Mouse (Mus musculus) stomach, embryonic 15.5 days (tissue): ENCODE measurements around the gene Tusc2. TPM values are rescaled to one million over a fixed set of nuclear protein-coding genes. Genes with fewer than 3 reads are reported as not detected.
"Not testable (repeated sequence)": the region's sequence is repeated elsewhere in the genome, so short reads cannot be mapped to it uniquely, and the experiment has no call there.

Experiments
- ATAC-seq: fragments of 200-750 bp; cut with Nextera tagmentation; 2 replicates; pipeline ENCODE4 v1.8.0; 2017; ENCODE audit warnings: low read depth, moderate number of reproducible peaks, moderate TSS enrichment; ENCODE audit not compliant: insufficient read depth, low FRiP score
- H3K27ac ChIP-seq: fragments of 300-500 bp; sonication (generic); 2 replicates; pipeline ENCODE4 v1.5.1; 2015; ENCODE audit warnings: mild to moderate bottlenecking, inconsistent platforms
- H3K27me3 ChIP-seq: fragments of 300-500 bp; sonication (generic); replicated peaks from 2 replicates; pipeline ENCODE4 v1.6.1; 2015; ENCODE audit warnings: inconsistent platforms
- H3K36me3 ChIP-seq: fragments of 300-500 bp; sonication (generic); 2 replicates; pipeline ENCODE4 v1.6.1; 2015; ENCODE audit warnings: inconsistent platforms
- H3K4me1 ChIP-seq: fragments of 300-500 bp; sonication (generic); 2 replicates; pipeline ENCODE4 v1.6.1; 2015; ENCODE audit warnings: inconsistent platforms
- H3K4me2 ChIP-seq: fragments of 300-500 bp; sonication (generic); 2 replicates; pipeline ENCODE4 v1.6.1; 2015; ENCODE audit warnings: mild to moderate bottlenecking, inconsistent platforms
- H3K4me3 ChIP-seq: fragments of 300-500 bp; sonication (generic); replicated peaks from 2 replicates; pipeline ENCODE4 v1.5.1; 2015; ENCODE audit warnings: inconsistent platforms
- H3K9ac ChIP-seq: fragments of 300-500 bp; sonication (generic); 2 replicates; pipeline ENCODE4 v1.6.1; 2015; ENCODE audit warnings: inconsistent platforms
- H3K9me3 ChIP-seq: fragments of 300-500 bp; sonication (generic); 2 replicates; pipeline ENCODE4 v1.6.1; 2016; ENCODE audit warnings: inconsistent platforms
- WGBS: fragments of 180-500 bp; shearing (Covaris S2); methylation state at CpG from one replicate; pipeline ENCODE4 v1.1.7; 2015; 5-methylcytosine and 5-hydroxymethylcytosine counted together
- polyA plus RNA-seq: library from polyadenylated mRNA; unstranded; fragments of >200 nt; fragmentation: Nextera tagmentation; extraction: Ambion mirVana; gene quantifications from 2 replicates; pipeline ENCODE4 v1.2.1, GENCODE M21; 2015

Tusc2 gene
- polyA plus RNA-seq, 1 experiment from 2014 or later = 42.6 TPM

DNA sequence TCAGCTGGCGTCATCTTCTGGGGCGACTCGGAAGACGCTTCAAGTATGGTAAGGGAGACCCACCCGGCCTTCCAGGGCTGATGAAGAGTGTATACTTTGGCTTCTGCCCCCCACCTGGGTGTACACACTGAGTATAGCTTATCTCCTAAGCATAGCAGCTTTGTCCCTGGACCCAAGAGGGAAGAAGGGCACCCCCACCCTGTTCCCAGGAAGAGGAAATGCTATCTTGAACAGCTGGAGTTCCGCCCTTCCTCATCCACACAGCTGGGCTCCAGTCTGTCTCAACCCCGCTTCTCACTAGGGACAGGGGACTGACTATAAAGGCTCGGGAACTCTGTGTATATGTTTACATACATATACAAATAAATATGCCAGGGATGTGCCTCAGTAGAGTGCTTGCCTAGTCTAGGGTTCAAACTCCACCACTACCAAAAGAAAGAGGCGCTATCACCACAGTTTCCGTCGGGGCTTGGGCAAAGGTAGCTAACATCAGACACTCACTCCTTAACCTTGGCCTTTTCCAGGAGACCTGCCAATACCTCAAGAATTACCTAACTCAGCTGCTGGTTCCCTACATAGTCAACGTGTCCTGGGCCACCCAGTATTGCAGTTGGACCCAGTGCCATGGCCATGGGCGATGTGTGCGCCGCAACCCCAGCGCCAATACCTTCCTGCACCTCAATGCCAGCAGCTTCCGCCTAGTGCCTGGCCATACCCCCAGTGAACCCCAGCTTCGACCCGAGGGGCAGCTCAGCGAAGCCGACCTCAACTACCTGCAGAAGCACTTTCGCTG lies 8.7 kb downstream of the Tusc2 start:
- WGBS = 85% methylated on average over 22 of the region's 22 CpGs
- H3K4me1 ChIP-seq = peaks cover 54% of the 10 kb centered on the region
- ATAC-seq = no peak

DNA sequence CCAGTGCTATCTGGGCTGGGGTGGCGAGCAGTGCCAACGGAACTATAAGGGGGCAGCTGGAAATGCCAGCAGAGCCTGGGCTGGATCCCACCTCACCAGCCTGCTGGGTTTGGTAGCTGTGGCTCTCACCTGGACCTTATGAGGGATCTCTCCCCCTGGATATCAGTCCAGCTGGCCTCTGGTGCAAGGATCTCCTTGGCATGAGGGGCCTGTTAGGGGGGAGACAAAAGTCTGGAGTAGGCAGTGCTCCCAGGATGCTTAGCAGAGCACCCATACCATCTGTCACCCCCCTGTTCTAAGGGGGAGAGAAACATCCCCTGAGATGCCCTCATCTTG lies 9.2 kb downstream of the Tusc2 start:
- Histone ChIP-seq H3K27me3 (no peaks in the 10 kb centered on the region), H3K9ac (no peak overlapping the region), H3K4me3 (no peak overlapping the region), H3K36me3 (peaks cover 22% of the 10 kb centered on the region), H3K4me1 (peaks cover 54% of the 10 kb centered on the region), H3K9me3 (no peaks in the 10 kb centered on the region), H3K27ac (no peak overlapping the region), H3K4me2 (no peak overlapping the region)
- no peak for ATAC-seq
- WGBS = 92% methylated on average over 2 of the region's 2 CpGs

More for the DNA sequence above, 8.7 kb downstream of the Tusc2 start:
- peak overlapping the region; percentile 74 for H3K4me2 ChIP-seq
- H3K36me3 ChIP-seq = peaks cover 22% of the 10 kb centered on the region
- H3K27ac ChIP-seq = peak overlapping the region; percentile 33
- no peak overlapping the region for H3K9ac ChIP-seq
- no peaks in the 10 kb centered on the region for H3K9me3 ChIP-seq
- no peaks in the 10 kb centered on the region for H3K27me3 ChIP-seq
- H3K4me3 ChIP-seq = peak overlapping the region; percentile 85; the same call in 1 of the 2 replicates

DNA sequence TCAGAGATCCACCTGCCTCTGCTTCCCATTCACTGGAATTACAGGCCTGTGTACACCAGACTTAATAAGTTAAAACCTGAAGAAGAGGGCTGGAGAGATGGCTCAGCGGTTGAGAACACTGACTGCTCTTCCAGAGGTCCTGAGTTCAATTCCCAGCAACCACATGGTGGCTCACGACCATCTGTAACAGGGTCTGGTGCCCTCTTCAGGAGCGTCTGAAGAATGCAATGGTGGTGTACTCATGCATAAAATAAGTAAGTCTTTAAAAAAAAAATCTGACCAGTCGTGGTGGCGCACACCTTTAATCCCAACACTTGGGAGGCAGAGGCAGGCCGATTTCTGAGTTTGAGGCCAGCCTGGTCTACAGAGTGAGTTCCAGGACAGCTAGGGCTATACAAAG lies 10.7 kb downstream of the Tusc2 start:
- 81% methylated on average over 6 of the region's 6 CpGs for WGBS
- H3K27ac ChIP-seq, H3K9me3 ChIP-seq, H3K4me3 ChIP-seq, H3K9ac ChIP-seq, H3K4me2 ChIP-seq, ATAC-seq, H3K27me3 ChIP-seq: not testable (repeated sequence)
- Histone ChIP-seq H3K4me1 (peaks cover 47% of the 10 kb centered on the region), H3K36me3 (peaks cover 22% of the 10 kb centered on the region)

DNA sequence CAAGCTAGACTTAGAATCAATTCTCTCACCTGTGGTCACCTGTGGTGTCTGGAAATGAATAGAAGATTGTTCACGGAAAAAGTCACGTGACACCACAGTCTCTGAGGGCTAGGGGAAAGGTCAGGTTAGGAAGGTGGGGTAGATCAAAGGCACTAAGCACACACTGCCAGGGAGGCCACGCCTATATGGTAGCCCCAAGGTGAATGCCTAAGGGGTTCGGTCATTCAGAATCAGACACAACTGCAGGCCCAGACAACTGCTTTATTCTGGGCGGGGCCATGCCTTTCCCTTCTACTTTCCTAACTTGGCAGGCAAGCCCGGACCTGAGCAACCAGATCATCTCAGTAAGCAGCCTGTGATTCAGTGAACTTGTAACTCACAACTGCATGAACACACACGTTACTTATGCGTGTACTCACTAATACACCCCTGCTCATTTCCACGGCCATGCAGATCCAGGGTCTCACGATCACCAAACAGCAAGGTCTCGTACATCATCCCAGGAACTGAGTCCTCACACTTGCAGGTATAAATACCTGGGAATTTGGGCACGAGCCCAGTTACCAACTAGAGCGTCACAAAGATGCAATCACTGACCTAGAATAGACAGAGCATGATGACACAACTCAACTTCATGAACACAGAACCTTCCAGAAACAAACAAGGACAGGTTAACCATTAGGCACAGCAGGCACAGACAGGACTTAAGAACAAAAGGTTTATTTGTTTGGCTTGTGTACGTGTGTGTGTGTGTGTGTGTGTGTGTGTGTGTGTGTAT lies 12.7 kb downstream of the Tusc2 start:
- peak overlapping the region; percentile 89 for H3K27ac ChIP-seq
- no peaks in the 10 kb centered on the region for H3K9me3 ChIP-seq
- peaks cover 49% of the 10 kb centered on the region for H3K4me1 ChIP-seq
- no peaks in the 10 kb centered on the region for H3K27me3 ChIP-seq
- H3K4me3 ChIP-seq = no peak overlapping the region
- WGBS = 60% methylated on average over 14 of the region's 14 CpGs
- H3K4me2 ChIP-seq = peak overlapping the region; percentile 74
- peak; percentile 55 for ATAC-seq
- no peak overlapping the region for H3K9ac ChIP-seq
- peaks cover 22% of the 10 kb centered on the region for H3K36me3 ChIP-seq

DNA sequence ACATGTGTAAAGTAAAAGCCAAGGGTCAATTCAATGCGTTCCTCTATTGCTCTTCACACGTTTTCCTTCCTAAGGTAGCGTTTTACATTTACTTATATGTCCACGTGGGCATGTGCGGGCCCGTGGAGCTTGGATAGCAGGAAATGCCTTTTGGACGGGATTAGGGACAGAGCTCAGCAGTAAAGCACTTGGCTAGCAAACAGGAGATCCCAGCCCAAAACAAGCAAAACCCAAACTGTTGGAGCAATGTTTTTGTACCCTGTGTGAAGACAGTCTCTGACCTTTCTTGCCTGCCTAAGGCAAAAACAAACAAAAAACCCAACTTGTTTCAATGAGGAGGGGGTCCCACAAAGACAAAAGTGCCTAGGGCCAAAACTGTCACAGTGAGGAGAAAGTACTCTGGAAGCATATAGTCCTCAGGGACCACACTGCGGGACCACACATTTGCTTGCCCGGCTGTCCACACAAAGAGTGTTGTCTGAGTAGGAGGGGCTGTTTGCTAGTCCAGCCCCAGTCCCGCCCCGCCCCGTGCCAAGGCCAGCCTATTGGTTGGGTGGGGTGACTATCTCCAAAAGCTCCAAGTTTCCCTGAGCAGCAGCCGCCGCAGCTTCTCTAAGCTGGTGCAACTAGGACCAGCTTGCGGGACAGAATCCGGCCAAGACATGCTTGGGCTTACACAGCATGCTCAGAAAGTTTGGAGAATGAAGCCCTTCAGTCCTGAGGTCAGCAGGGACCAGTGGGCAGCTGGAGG lies 13.5 kb downstream of the Tusc2 start, which contains the start of gene Hyal1:
TSS of gene Hyal1 (plus strand) at position 571 of the 751 bp plus-strand sequence.
- peaks cover 20% of the 10 kb centered on the region for H3K36me3 ChIP-seq
- H3K9ac ChIP-seq = peak within 1 kb of the TSS; percentile 31; the same call in 1 of the 2 replicates
- peak within 1 kb of the TSS; percentile 74 for H3K4me2 ChIP-seq
- 14% methylated on average over 16 of the region's 16 CpGs for WGBS
- H3K4me3 ChIP-seq = peak within 1 kb of the TSS; percentile 41
- peaks cover 44% of the 10 kb centered on the region for H3K4me1 ChIP-seq
- H3K9me3 ChIP-seq = no peaks in the 10 kb centered on the region
- H3K27ac ChIP-seq = peak within 1 kb of the TSS; percentile 89
- H3K27me3 ChIP-seq = no peaks in the 10 kb centered on the region
- ATAC-seq = peak; percentile 67

DNA sequence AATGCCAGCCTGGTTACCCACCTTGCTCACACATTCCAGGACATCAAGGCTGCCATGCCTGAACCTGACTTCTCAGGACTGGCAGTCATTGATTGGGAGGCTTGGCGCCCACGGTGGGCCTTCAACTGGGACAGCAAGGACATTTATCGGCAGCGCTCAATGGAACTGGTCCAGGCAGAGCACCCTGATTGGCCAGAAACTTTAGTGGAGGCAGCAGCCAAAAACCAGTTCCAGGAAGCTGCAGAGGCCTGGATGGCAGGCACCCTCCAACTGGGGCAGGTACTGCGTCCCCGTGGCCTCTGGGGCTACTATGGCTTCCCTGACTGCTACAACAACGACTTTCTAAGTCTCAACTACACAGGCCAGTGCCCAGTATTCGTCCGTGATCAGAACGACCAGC lies 14.8 kb downstream of the Tusc2 start:
- Histone ChIP-seq H3K9ac (no peak overlapping the region), H3K4me2 (peak overlapping the region; percentile 74; the same call in 1 of the 2 replicates), H3K4me1 (peaks cover 46% of the 10 kb centered on the region), H3K36me3 (peaks cover 11% of the 10 kb centered on the region; the same call in 1 of the 2 replicates), H3K27ac (no peak overlapping the region), H3K9me3 (no peaks in the 10 kb centered on the region), H3K4me3 (no peak overlapping the region), H3K27me3 (no peaks in the 10 kb centered on the region)
- WGBS = 86% methylated on average over 10 of the region's 10 CpGs
- no peak for ATAC-seq

DNA sequence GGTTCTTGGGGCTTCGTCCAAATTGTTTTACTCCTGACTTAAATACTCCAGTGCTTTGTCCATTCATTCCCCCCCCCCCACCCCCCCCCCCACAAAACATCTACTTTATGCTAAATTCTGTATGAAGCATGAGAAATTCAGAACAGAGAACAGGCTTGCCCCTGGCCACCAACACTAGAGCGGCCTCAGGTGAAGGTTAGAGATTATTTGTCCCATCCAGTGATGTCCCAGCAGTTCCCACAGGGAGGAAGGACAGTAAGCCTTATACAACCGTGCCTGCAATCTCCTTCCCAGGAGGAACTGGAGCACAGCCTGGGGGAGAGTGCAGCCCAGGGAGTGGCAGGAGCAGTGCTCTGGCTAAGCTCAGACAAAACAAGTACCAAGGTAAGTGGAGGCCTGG lies 15.5 kb downstream of the Tusc2 start, which contains the start of gene Naa80:
TSS of gene Naa80 (plus strand) at position 301 of the 400 bp plus-strand sequence.
- Histone ChIP-seq H3K4me3 (no peak within 1 kb of the TSS), H3K27me3 (no peaks in the 10 kb centered on the region), H3K4me2 (peak within 1 kb of the TSS; percentile 79; the same call in 1 of the 2 replicates), H3K9me3 (no peaks in the 10 kb centered on the region), H3K4me1 (peaks cover 46% of the 10 kb centered on the region), H3K9ac (no peak within 1 kb of the TSS), H3K36me3 (peaks cover 6% of the 10 kb centered on the region; the same call in 1 of the 2 replicates), H3K27ac (peak within 1 kb of the TSS; percentile 94)
- ATAC-seq = no peak
- 75% methylated on average over 3 of the region's 3 CpGs for WGBS

DNA sequence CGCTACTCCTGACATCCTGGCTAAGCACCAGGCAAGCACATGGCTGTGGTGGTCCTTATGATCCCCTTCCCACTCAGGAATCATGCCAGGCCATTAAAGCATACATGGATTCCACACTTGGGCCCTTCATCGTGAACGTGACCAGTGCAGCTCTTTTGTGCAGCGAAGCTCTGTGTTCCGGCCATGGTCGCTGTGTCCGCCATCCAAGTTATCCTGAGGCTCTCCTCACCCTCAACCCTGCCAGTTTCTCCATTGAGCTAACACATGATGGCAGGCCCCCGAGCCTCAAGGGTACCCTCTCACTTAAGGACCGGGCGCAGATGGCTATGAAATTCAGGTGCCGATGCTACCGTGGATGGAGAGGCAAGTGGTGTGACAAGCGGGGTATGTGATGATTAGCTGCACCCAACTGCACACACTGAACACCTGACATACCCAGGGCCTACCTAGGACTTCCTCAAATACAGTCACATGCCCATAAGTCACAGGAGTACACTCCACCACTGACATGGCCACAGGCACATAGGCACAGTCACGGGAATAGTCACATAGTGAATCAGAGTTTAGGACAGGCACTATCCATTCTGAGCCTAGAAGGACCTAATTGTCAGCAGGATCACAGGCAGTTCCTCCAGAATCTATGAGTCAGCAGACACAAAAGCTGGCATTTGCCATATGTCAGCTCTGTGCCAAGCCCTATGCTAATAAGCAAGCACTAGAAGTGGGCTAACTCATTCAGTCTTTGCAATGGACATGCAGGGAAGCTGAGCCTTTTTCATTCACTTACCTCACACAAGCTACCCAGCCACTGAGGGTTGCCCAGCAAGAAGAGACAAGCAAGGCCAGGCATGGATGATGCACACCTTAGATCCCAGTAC lies 16.2 kb downstream of the Tusc2 start:
- 93% methylated on average over 14 of the region's 14 CpGs for WGBS
- H3K4me3 ChIP-seq = no peak overlapping the region

DNA sequence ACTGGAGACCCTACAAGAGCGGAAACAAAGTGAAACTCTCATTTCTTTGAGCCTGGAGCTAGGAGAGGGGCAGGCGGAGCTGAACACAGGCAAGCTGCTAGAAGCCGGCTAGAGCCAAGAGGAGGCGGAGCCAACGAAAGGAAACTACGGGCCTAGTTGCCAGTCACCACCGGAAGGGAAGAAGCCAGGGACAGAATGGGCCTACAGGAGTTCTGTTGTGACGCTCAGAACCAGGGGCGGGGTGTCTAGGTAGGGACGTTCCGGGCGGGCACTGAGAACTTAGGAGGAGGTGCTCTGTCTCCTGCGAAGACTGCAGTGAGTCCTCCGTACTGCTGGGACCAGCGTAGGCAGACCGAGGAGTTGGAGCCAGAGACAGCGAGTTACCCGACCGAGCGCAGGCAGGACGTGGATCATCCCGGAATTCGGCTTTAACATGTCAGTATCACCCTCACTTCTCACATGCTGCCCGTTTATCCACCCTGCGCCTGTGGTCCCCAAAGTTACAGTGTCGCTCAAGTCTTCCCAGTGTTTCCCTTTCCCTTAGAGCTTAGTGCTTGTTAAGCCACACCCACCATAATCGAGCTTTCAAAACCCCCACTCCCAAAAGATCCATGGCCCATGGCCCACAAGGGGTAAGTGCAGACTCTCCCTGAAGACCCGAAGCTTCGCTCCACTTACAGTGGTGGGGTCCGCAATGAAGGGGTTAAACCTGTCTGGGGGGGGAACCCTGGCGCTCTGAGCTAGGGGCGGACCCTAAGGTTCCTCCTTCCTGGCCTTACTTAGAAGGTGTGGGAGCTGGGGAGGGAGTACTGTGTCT lies 17.7 kb downstream of the Tusc2 start, which contains the start of gene Hyal3:
TSS of gene Hyal3 (plus strand) at position 318 of the 817 bp plus-strand sequence.
- Histone ChIP-seq H3K36me3 (0 out of 2 replicates have a peak, but pooled peaks cover 3% of the 10 kb centered on the region), H3K9ac (peak within 1 kb of the TSS; percentile 50), H3K4me2 (peak within 1 kb of the TSS; percentile 79), H3K9me3 (no peaks in the 10 kb centered on the region), H3K4me1 (peaks cover 45% of the 10 kb centered on the region), H3K4me3 (peak within 1 kb of the TSS; percentile 56), H3K27ac (peak within 1 kb of the TSS; percentile 94), H3K27me3 (no peaks in the 10 kb centered on the region)
- ATAC-seq = peak; percentile 72
- WGBS = under 1% methylated on average over 32 of the region's 32 CpGs

More for the DNA sequence above, 16.2 kb downstream of the Tusc2 start:
- ATAC-seq = no peak
- Histone ChIP-seq H3K4me1 (peaks cover 46% of the 10 kb centered on the region), H3K27ac (peak overlapping the region; percentile 94), H3K9me3 (no peaks in the 10 kb centered on the region), H3K36me3 (0 out of 2 replicates have a peak, but pooled peaks cover 3% of the 10 kb centered on the region), H3K27me3 (no peaks in the 10 kb centered on the region), H3K9ac (0 out of 2 replicates have a peak overlapping the region, but pooled peaks have one; percentile 2), H3K4me2 (0 out of 2 replicates have a peak overlapping the region, but pooled peaks have one; percentile 79)

DNA sequence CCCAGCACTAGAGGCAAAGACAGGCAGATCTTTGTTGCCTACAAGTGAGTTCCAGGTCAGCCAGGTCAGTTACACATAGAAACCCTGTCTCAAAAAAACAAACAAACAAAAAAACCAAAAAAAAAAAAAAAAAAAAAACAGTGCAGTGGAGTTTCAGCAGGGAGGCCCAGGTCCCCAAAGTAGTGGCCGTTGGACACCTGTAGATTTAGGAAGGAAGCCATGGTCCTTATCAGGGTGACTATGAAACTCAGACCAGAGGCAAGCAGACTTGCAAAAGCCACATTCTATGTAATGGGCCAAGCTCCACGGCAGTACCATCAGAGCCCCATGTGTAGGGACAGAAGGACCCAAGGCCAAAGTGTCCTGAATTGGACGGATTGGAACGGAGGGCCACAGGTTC lies 18.5 kb downstream of the Tusc2 start:
- Histone ChIP-seq H3K27ac (peak overlapping the region; percentile 94), H3K9me3 (no peaks in the 10 kb centered on the region), H3K4me3 (peak overlapping the region; percentile 56), H3K4me1 (peaks cover 36% of the 10 kb centered on the region), H3K9ac (peak overlapping the region; percentile 50; the same call in 1 of the 2 replicates), H3K36me3 (0 out of 2 replicates have a peak, but pooled peaks cover 3% of the 10 kb centered on the region), H3K27me3 (no peaks in the 10 kb centered on the region), H3K4me2 (peak overlapping the region; percentile 79)
- WGBS = 61% methylated on average over 4 of the region's 4 CpGs
- ATAC-seq = no peak
